Mouse (Mus musculus): ENCODE measurements at regions not wholly inside any gene's neighbourhood (a gene's known extent, or its start where the extent isn't known, plus 50 kb on each side); places are given as distances from the start of the nearest gene placed in this dataset.

GRCm38 (mm10) chr19:36178828-36179251 lies 58.9 kb upstream of the Ankrd1 start:
- H3K4me3 ChIP-seq: no peak overlapping the region
- H3K27ac ChIP-seq: no peak overlapping the region
- no peak for ATAC-seq (ENCODE audit: low FRiP score, low read depth)
- H3K27me3 ChIP-seq: peaks cover 11% of the 10 kb centered on the region; the same call in 1 of the 2 replicates
- no peak overlapping the region for H3K9ac ChIP-seq
- no peaks in the 10 kb centered on the region for H3K36me3 ChIP-seq
- no peaks in the 10 kb centered on the region for H3K9me3 ChIP-seq
- H3K4me2 ChIP-seq (replicated peaks): no peak overlapping the region
- WGBS: 21% methylated on average over 6 of the region's 6 CpGs
- peaks cover 3% of the 10 kb centered on the region; the same call in 1 of the 2 replicates for H3K4me1 ChIP-seq

GRCm38 (mm10) chr19:36180329-36180728 lies 60.4 kb upstream of the Ankrd1 start:
- peaks cover 11% of the 10 kb centered on the region; the same call in 1 of the 2 replicates for H3K27me3 ChIP-seq
- H3K36me3 ChIP-seq: no peaks in the 10 kb centered on the region
- H3K9ac ChIP-seq: no peak overlapping the region
- WGBS: 67% methylated on average over 7 of the region's 7 CpGs
- no peak for ATAC-seq (ENCODE audit: low FRiP score, low read depth)
- no peak overlapping the region for H3K4me2 ChIP-seq (replicated peaks)
- no peak overlapping the region for H3K4me3 ChIP-seq
- no peaks in the 10 kb centered on the region for H3K9me3 ChIP-seq
- no peak overlapping the region for H3K27ac ChIP-seq
- H3K4me1 ChIP-seq: peaks cover 3% of the 10 kb centered on the region; the same call in 1 of the 2 replicates

GRCm38 (mm10) chr19:36181535-36181934 lies 61.6 kb upstream of the Ankrd1 start:
- H3K4me1 ChIP-seq: peaks cover 3% of the 10 kb centered on the region; the same call in 1 of the 2 replicates
- peaks cover 11% of the 10 kb centered on the region; the same call in 1 of the 2 replicates for H3K27me3 ChIP-seq
- no peaks in the 10 kb centered on the region for H3K9me3 ChIP-seq
- WGBS: 58% methylated on average over 2 of the region's 2 CpGs
- no peak overlapping the region for H3K9ac ChIP-seq
- no peak overlapping the region for H3K27ac ChIP-seq
- no peaks in the 10 kb centered on the region for H3K36me3 ChIP-seq
- no peak overlapping the region for H3K4me2 ChIP-seq (replicated peaks)
- ATAC-seq (ENCODE audit: low FRiP score, low read depth): no peak
- H3K4me3 ChIP-seq: no peak overlapping the region

- no peaks in the 10 kb centered on the region for H3K36me3 ChIP-seq
- 30% methylated on average over 2 of the region's 2 CpGs for WGBS
- no peak overlapping the region for H3K9ac ChIP-seq
- H3K4me2 ChIP-seq (replicated peaks): no peak overlapping the region
- no peak overlapping the region for H3K27ac ChIP-seq
- H3K9me3 ChIP-seq: no peaks in the 10 kb centered on the region
- no peak overlapping the region for H3K4me3 ChIP-seq
- ATAC-seq (ENCODE audit: low FRiP score, low read depth): no peak; the same call in 1 of the 2 replicates
- H3K4me1 ChIP-seq: peaks cover 3% of the 10 kb centered on the region; the same call in 1 of the 2 replicates
- H3K27me3 ChIP-seq: peaks cover 11% of the 10 kb centered on the region; the same call in 1 of the 2 replicates
Observed at GRCm38 (mm10) chr19:36183127-36183526, 63.2 kb upstream of the Ankrd1 start.

- 89% methylated on average over 5 of the region's 5 CpGs for WGBS
- H3K4me2 ChIP-seq (replicated peaks): no peak overlapping the region
- H3K36me3 ChIP-seq: no peaks in the 10 kb centered on the region
- no peaks in the 10 kb centered on the region for H3K9me3 ChIP-seq
- H3K27ac ChIP-seq: no peak overlapping the region
- H3K4me3 ChIP-seq: no peak overlapping the region
- no peak overlapping the region for H3K9ac ChIP-seq
- ATAC-seq (ENCODE audit: low FRiP score, low read depth): no peak
- H3K27me3 ChIP-seq: no peaks in the 10 kb centered on the region
- H3K4me1 ChIP-seq: no peaks in the 10 kb centered on the region
Observed at GRCm38 (mm10) chr19:36189662-36190061, 69.8 kb upstream of the Ankrd1 start.

- H3K4me2 ChIP-seq (replicated peaks): no peak overlapping the region
Observed at GRCm38 (mm10) chr19:36191641-36192040, 71.7 kb upstream of the Ankrd1 start.

DNA sequence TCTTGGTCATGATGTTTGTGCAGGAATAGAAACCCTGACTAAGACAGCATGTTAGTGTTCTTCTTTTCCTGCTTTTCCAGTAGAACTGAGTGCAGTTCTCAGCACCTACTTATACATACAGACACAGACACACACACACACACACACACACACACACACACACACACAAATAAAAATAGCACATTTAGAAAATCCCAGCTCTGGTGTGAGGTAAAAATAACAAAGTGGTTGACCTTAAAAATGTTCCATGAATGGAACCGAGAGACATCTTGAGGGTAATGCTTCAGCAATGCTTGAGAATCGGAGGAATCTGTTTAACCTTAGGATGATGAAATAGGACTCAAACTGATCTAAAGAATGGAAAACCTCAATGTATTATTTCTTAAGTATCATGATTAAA lies 84.4 kb upstream of the Ankrd1 start:
- Histone ChIP-seq H3K4me1 (peaks cover 12% of the 10 kb centered on the region; the same call in 1 of the 2 replicates), H3K36me3 (no peaks in the 10 kb centered on the region), H3K9me3 (no peaks in the 10 kb centered on the region), H3K4me2 (replicated peaks) (no peak overlapping the region), H3K9ac (no peak overlapping the region), H3K4me3 (no peak overlapping the region), H3K27me3 (no peaks in the 10 kb centered on the region), H3K27ac (no peak overlapping the region)
- 95% methylated on average over 2 of the region's 2 CpGs for WGBS
- no peak for ATAC-seq (ENCODE audit: low FRiP score, low read depth)

More at GRCm38 (mm10) chr19:36191641-36192040, 71.7 kb upstream of the Ankrd1 start:
- no peaks in the 10 kb centered on the region for H3K4me1 ChIP-seq
- no peaks in the 10 kb centered on the region for H3K27me3 ChIP-seq
- no peak overlapping the region for H3K27ac ChIP-seq
- H3K4me3 ChIP-seq: no peak overlapping the region
- H3K9ac ChIP-seq: no peak overlapping the region
- no peaks in the 10 kb centered on the region for H3K9me3 ChIP-seq
- no peaks in the 10 kb centered on the region for H3K36me3 ChIP-seq
- 90% methylated on average over 7 of the region's 7 CpGs for WGBS
- no peak for ATAC-seq (ENCODE audit: low FRiP score, low read depth)

DNA sequence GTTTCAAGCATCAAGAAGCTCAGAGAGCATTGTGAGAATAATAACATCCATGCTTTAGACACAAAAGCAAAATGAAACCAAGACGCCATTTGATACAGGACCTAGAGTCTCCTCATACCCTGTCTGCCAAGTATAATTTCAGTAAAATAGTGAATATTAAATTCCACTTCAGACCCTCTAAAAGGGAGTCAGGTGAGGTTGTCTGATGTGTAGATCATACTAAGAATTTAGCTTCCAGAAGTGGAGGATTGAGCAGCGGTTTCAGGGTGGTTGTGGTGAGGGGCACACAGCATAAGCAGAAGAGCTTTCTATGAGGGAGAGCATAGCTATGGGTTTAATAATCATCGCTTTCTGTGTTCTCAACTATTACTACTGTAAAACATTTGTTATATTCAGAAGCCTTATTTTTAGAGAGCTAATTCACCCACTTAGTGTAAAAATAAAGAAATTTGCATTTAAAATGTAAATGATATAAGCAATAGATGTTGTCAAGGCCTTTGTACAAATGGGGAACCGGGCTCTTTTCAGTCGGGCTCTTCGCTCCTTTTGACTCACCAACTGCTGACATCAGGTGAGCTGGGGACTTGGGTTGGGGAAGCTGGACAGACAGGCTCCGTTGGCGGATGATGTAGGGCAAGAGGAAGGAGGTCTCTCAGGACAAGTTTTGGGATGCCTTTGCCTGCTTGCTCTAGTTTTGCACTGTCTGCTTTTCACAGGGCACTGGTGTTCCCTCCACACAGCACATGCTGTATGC lies 85.2 kb upstream of the Ankrd1 start:
- Histone ChIP-seq H3K9me3 (no peaks in the 10 kb centered on the region), H3K4me1 (peaks cover 12% of the 10 kb centered on the region; the same call in 1 of the 2 replicates), H3K9ac (no peak overlapping the region), H3K4me2 (replicated peaks) (no peak overlapping the region), H3K4me3 (no peak overlapping the region), H3K36me3 (no peaks in the 10 kb centered on the region), H3K27me3 (no peaks in the 10 kb centered on the region), H3K27ac (no peak overlapping the region)
- ATAC-seq (ENCODE audit: low FRiP score, low read depth): no peak
- WGBS: 95% methylated on average over 8 of the region's 8 CpGs

- Histone ChIP-seq H3K9me3 (no peaks in the 10 kb centered on the region), H3K9ac (no peak overlapping the region), H3K4me3 (no peak overlapping the region), H3K27me3 (no peaks in the 10 kb centered on the region), H3K27ac (peak overlapping the region; percentile 48; the same call in 1 of the 2 replicates), H3K4me2 (replicated peaks) (peak overlapping the region; percentile 17), H3K36me3 (no peaks in the 10 kb centered on the region), H3K4me1 (peaks cover 12% of the 10 kb centered on the region)
- 10% methylated on average over 7 of the region's 7 CpGs for WGBS
- ATAC-seq (ENCODE audit: low FRiP score, low read depth): peak; percentile 86
Observed at GRCm38 (mm10) chr19:36207735-36208288, 87.9 kb upstream of the Ankrd1 start.

GRCm38 (mm10) chr19:36208419-36208818 lies 88.5 kb upstream of the Ankrd1 start:
- 68% methylated on average over 5 of the region's 5 CpGs for WGBS
- H3K4me3 ChIP-seq: no peak overlapping the region
- peaks cover 15% of the 10 kb centered on the region for H3K4me1 ChIP-seq
- no peak overlapping the region for H3K9ac ChIP-seq
- H3K4me2 ChIP-seq (replicated peaks): no peak overlapping the region; the same call in 1 of the 2 replicates
- H3K36me3 ChIP-seq: no peaks in the 10 kb centered on the region
- H3K9me3 ChIP-seq: no peaks in the 10 kb centered on the region
- ATAC-seq (ENCODE audit: low FRiP score, low read depth): no peak
- no peaks in the 10 kb centered on the region for H3K27me3 ChIP-seq
- 0 out of 2 replicates have a peak overlapping the region, but pooled peaks have one; percentile 28 for H3K27ac ChIP-seq

DNA sequence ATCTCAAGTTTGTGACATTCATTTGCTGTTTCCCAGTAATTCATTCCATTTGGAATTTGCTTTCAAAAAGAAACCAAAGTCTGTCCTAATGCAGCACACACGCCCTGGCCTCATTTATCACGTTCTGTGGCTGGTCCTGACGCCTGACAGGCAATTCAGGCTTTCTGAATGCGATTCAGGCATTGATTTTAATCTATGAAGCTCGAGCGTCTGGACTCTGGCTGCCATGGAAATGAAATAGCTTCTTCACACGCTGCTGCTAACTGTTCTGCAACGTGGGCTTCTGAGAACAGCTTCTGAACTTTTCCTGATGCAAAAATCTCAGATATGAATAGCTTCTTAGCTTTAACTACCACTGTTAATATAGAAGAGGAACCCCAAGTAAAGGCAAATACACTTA lies 93.6 kb upstream of the Ankrd1 start:
- 23% methylated on average over 8 of the region's 8 CpGs for WGBS
- H3K4me2 ChIP-seq (replicated peaks): no peak overlapping the region
- no peaks in the 10 kb centered on the region for H3K36me3 ChIP-seq
- no peak for ATAC-seq (ENCODE audit: low FRiP score, low read depth)
- no peaks in the 10 kb centered on the region for H3K9me3 ChIP-seq
- no peaks in the 10 kb centered on the region for H3K27me3 ChIP-seq
- no peak overlapping the region for H3K27ac ChIP-seq
- H3K4me1 ChIP-seq: peaks cover 25% of the 10 kb centered on the region
- no peak overlapping the region for H3K4me3 ChIP-seq
- H3K9ac ChIP-seq: no peak overlapping the region

DNA sequence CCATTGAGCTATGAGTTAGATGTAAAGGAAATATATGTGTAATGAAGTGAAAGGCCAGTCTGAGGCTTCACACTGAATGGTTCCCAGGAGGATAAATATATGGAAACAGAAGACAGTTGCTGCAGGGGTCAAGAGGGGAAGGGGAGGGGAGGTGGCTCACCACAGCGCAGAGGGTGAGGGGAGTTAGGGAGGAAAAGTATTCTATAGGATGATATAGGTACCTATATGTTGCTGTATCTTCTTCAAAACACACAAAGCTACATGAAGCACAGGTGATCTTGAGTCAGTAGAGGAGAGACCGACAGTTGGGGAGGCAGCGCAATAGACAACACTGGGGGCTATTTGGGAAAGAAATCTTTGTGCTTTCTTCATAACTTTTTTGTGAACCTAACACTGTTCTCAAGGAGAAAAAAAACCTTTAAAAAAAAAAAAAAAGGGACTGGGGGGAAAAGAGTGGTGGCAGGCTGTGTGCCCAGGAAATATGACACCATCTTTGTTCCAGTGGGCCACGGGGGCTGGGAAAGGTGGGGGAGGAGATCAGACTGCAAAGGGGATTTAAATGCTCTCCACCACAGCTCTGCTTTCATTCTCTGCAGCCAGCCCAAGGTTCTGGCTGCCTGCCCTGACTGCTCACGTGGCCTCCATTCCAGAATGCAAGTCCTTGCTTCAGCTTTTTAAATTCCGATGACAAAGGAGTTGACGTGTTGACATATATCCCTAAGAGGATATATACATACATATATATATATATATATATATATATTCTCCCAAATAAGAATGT lies 94.5 kb upstream of the Ankrd1 start:
- Histone ChIP-seq H3K9ac (no peak overlapping the region), H3K36me3 (no peaks in the 10 kb centered on the region), H3K4me3 (no peak overlapping the region), H3K4me2 (replicated peaks) (peak overlapping the region; percentile 48), H3K9me3 (no peaks in the 10 kb centered on the region), H3K4me1 (peaks cover 23% of the 10 kb centered on the region), H3K27me3 (no peaks in the 10 kb centered on the region), H3K27ac (peak overlapping the region; percentile 52; the same call in 1 of the 2 replicates)
- ATAC-seq (ENCODE audit: low FRiP score, low read depth): peak; percentile 94
- 19% methylated on average over 7 of the region's 7 CpGs for WGBS

Data from limb, embryonic 13.5 days (tissue).